Mouse (Mus musculus) limb, embryonic 12.5 days (tissue): ENCODE results near the gene Sox2. TPM values are rescaled to one million over a fixed set of nuclear protein-coding genes. Genes with fewer than 3 reads are reported as not detected.

Experiments used
- ATAC-seq: fragments of 200-750 bp; cut with Nextera tagmentation; 2 replicates; pipeline ENCODE4 v1.8.0; 2017; ENCODE audit warnings: low read depth, moderate TSS enrichment; ENCODE audit not compliant: insufficient number of reproducible peaks, insufficient read depth, low FRiP score, low TSS enrichment
- H3K27ac ChIP-seq: fragments of 300-500 bp; sonication (generic); 2 replicates; pipeline ENCODE4 v1.5.1; 2016; ENCODE audit warnings: mild to moderate bottlenecking, moderate library complexity
- H3K27me3 ChIP-seq: fragments of 300-500 bp; sonication (generic); 2 replicates; pipeline ENCODE4 v1.6.1; 2016; ENCODE audit warnings: mild to moderate bottlenecking, moderate library complexity
- H3K36me3 ChIP-seq: fragments of 300-500 bp; sonication (generic); 2 replicates; pipeline ENCODE4 v1.6.1; 2016; ENCODE audit warnings: mild to moderate bottlenecking, moderate library complexity
- H3K4me1 ChIP-seq: fragments of 300-500 bp; sonication (generic); replicated peaks from 2 replicates; pipeline ENCODE4 v1.6.1; 2016
- H3K4me2 ChIP-seq: fragments of 300-500 bp; sonication (generic); 2 replicates; pipeline ENCODE4 v1.6.1; 2016; ENCODE audit warnings: mild to moderate bottlenecking, moderate library complexity
- H3K4me3 ChIP-seq: fragments of 300-500 bp; sonication (generic); replicated peaks from 2 replicates; pipeline ENCODE4 v1.5.1; 2016; ENCODE audit warnings: mild to moderate bottlenecking
- H3K9ac ChIP-seq: fragments of 300-500 bp; sonication (generic); replicated peaks from 2 replicates; pipeline ENCODE4 v1.6.1; 2016; ENCODE audit warnings: mild to moderate bottlenecking, moderate library complexity
- H3K9me3 ChIP-seq: fragments of 300-500 bp; sonication (generic); 2 replicates; pipeline ENCODE4 v1.6.1; 2016; ENCODE audit warnings: mild to moderate bottlenecking, moderate library complexity
- WGBS: fragments of 180-500 bp; shearing (Covaris S2); methylation state at CpG from one replicate; pipeline ENCODE4 v1.1.7; 2016; 5-methylcytosine and 5-hydroxymethylcytosine counted together
- polyA plus RNA-seq: library from polyadenylated mRNA; unstranded; fragments of >200 nt; fragmentation: Nextera tagmentation; extraction: Ambion mirVana; gene quantifications from 2 replicates; pipeline ENCODE4 v1.2.1, GENCODE M21; 2016

Sox2 gene
- 0.52 and 0.90 TPM in 2 replicates for polyA plus RNA-seq

DNA sequence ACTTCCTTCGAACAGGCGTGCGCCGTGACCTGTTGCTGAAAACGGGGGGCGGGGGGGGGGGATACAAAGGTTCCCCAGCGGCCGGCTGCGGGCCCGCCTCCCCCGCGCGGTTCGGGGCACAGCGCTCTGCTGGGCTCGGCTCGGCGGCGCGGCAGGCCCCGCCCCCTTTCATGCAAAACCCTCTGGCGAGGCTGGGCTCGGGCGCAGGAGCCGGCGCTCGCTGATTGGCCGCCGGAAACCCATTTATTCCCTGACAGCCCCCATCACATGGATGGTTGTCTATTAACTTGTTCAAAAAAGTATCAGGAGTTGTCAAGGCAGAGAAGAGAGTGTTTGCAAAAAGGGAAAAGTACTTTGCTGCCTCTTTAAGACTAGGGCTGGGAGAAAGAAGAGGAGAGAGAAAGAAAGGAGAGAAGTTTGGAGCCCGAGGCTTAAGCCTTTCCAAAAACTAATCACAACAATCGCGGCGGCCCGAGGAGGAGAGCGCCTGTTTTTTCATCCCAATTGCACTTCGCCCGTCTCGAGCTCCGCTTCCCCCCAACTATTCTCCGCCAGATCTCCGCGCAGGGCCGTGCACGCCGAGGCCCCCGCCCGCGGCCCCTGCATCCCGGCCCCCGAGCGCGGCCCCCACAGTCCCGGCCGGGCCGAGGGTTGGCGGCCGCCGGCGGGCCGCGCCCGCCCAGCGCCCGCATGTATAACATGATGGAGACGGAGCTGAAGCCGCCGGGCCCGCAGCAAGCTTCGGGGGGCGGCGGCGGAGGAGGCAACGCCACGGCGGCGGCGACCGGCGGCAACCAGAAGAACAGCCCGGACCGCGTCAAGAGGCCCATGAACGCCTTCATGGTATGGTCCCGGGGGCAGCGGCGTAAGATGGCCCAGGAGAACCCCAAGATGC, at the start of gene Sox2:
Gene Sox2 (plus strand): TSS at position 680 of the 895 bp plus-strand sequence.
- Histone ChIP-seq H3K4me3 (peak within 1 kb of the TSS; percentile 42), H3K4me1 (peaks cover 25% of the 10 kb centered on the region), H3K9ac (peak within 1 kb of the TSS; percentile 45; the same call in 1 of the 2 replicates), H3K27ac (no peak within 1 kb of the TSS), H3K36me3 (no peaks in the 10 kb centered on the region), H3K9me3 (no peaks in the 10 kb centered on the region), H3K4me2 (peak within 1 kb of the TSS; percentile 72), H3K27me3 (peaks cover 84% of the 10 kb centered on the region)
- 1% methylated on average over 86 of the region's 86 CpGs for WGBS
- peak; percentile 75 for ATAC-seq

DNA sequence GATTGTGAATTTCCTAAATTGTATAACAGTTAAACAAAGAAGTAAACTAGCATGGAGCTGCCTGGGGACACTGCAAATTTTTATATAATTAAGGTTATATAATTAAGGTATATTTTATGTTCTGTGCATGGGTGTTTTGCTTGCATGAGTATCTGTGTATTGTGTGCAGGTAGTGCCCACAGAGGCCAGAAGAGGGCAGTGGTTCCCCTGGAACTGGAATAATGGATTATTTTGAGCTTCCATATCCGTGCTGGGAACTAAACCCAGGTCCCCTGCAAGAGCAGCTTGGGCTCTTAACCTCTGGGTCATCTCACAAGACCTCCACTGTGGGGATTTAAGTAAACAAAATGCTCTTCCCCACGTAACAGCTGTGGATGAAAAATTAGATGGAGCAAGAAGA, 49.1 kb upstream of the Sox2 start:
- ATAC-seq, result no peak
- Histone ChIP-seq H3K9ac (no peak overlapping the region), H3K4me1 (no peaks in the 10 kb centered on the region), H3K4me2 (no peak overlapping the region), H3K27me3 (no peaks in the 10 kb centered on the region; the same call in 1 of the 2 replicates), H3K9me3 (no peaks in the 10 kb centered on the region), H3K27ac (no peak overlapping the region), H3K36me3 (no peaks in the 10 kb centered on the region), H3K4me3 (no peak overlapping the region)
- 84% methylated on average over 2 of the region's 2 CpGs for WGBS

DNA sequence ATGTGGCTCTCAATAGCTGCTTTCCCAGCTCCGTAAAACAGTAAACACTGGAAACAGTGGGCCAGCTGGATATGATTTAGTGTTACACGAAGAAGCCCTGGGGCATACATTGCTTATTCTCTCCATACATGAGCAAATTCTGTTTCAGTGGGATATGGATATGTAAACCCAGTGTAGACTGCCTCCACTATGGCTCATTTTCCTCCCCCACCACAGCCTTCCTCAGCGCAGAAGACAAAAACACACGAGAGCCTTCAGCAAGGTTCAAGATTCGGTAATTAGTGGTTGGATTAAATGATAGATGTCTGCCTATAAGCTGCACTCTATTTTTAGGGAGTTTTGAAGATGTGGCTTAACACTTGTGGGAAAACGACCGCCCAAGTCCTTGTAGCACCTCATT, 36.1 kb upstream of the Sox2 start:
- WGBS, result 58% methylated on average over 7 of the region's 7 CpGs

DNA sequence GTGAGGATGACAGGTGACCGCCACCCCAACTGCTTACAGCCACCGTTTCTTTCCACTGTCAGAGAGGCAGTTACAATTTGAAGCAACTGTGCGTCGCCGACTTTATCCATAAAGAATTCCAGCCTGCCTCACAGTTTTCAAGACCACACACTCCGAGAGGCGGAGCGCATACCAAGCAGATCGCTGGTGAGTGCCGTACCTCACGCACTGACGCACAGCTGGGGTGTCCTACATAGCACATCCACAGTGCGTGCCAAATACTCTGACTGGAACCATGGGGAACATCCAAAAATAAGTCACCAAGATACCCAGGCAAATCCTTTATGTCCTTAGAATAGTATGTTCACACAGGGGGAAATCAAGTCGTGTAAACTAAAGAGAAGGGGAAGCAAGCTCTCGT, 34.7 kb upstream of the Sox2 start:
- H3K27ac ChIP-seq, result no peak overlapping the region
- no peaks in the 10 kb centered on the region for H3K36me3 ChIP-seq
- 75% methylated on average over 15 of the region's 15 CpGs for WGBS
- H3K9ac ChIP-seq, result no peak overlapping the region
- no peak overlapping the region for H3K4me2 ChIP-seq
- no peaks in the 10 kb centered on the region for H3K4me1 ChIP-seq
- ATAC-seq, result no peak
- H3K4me3 ChIP-seq, result no peak overlapping the region
- H3K27me3 ChIP-seq, result peaks cover 4% of the 10 kb centered on the region; the same call in 1 of the 2 replicates
- H3K9me3 ChIP-seq, result no peaks in the 10 kb centered on the region; the same call in 1 of the 2 replicates

More for the DNA sequence above, 36.1 kb upstream of the Sox2 start:
- H3K27ac ChIP-seq, result no peak overlapping the region
- H3K27me3 ChIP-seq, result peaks cover 4% of the 10 kb centered on the region; the same call in 1 of the 2 replicates
- no peak overlapping the region for H3K9ac ChIP-seq
- no peak overlapping the region for H3K4me3 ChIP-seq
- H3K4me1 ChIP-seq, result no peaks in the 10 kb centered on the region
- H3K9me3 ChIP-seq, result no peaks in the 10 kb centered on the region; the same call in 1 of the 2 replicates
- ATAC-seq, result no peak
- no peak overlapping the region for H3K4me2 ChIP-seq
- H3K36me3 ChIP-seq, result no peaks in the 10 kb centered on the region

DNA sequence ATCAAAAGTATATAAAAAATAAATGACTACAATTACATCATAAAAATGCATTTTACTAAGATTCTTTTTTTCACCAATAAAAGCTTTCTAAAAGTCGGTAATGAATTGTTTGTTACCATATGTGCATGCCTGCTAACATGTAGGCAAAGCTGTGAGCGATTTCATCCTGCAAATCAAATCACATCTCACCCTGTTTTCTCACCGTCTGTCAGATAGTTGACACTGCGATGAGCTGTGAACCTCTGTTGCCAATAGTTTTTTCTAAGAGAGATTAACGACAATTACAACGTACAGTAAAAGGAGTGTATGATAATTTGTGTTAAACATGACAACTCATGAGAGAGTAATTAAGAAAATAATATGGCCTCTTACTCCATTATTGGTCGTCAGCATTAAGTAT, 31.3 kb upstream of the Sox2 start:
- Histone ChIP-seq H3K9ac (no peak overlapping the region), H3K36me3 (no peaks in the 10 kb centered on the region), H3K4me1 (no peaks in the 10 kb centered on the region), H3K9me3 (no peaks in the 10 kb centered on the region), H3K4me2 (no peak overlapping the region), H3K27me3 (peaks cover 5% of the 10 kb centered on the region; the same call in 1 of the 2 replicates), H3K27ac (no peak overlapping the region), H3K4me3 (no peak overlapping the region)
- ATAC-seq, result no peak
- WGBS, result 76% methylated on average over 7 of the region's 7 CpGs

DNA sequence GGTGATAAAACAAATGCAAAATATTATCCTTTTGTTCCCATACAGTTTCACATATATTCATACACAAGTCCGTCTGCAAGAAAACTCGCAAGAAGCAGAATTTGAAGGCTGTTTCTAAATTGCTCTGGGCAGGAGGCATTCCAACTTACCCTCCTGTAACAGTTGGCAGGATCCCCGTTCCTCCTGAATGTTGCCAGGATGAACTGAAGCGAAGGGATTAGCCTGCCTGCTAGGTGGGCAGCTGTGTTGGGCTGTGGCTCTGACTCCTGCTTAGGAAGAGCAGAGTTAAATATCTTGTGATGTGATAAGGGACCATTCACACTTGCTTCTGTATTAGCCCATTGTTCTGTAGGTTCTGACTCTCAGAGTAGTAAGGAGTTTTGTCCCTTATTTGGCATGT, 30.1 kb upstream of the Sox2 start:
- Histone ChIP-seq H3K27ac (no peak overlapping the region), H3K9me3 (no peaks in the 10 kb centered on the region), H3K9ac (no peak overlapping the region), H3K36me3 (no peaks in the 10 kb centered on the region), H3K27me3 (peaks cover 7% of the 10 kb centered on the region; the same call in 1 of the 2 replicates), H3K4me1 (no peaks in the 10 kb centered on the region), H3K4me3 (no peak overlapping the region), H3K4me2 (no peak overlapping the region)
- 75% methylated on average over 4 of the region's 4 CpGs for WGBS
- ATAC-seq, result no peak

DNA sequence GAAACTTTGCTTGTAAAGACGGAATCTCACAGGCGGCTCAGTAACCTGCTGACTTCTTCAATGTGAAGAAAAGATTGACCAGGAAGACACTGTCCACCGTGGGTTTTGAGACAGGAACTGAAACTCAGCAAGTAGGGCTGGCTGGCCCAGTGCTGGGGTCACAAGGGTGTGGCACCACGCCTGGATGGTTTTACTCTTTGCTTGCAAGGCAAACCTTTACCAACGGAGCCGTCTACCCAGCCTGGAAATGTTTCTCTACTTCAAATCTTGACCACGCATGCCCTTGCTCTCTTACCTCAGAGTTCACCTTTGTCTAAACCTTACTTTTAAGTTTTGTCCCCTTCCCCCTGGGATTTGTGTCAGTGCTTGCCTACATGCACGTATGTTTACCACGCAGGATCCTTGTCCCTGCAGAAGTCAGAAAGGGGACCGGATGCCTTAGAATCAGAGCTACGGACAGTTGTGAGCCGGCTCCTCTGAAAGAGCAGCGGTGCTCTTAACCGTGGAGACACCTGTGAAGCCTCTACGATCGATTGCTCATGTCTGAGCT, 25.4 kb upstream of the Sox2 start:
- H3K36me3 ChIP-seq, result no peaks in the 10 kb centered on the region
- 88% methylated on average over 16 of the region's 16 CpGs for WGBS
- no peak overlapping the region for H3K4me3 ChIP-seq
- H3K9me3 ChIP-seq, result no peaks in the 10 kb centered on the region
- ATAC-seq, result no peak
- H3K4me2 ChIP-seq, result no peak overlapping the region
- H3K4me1 ChIP-seq, result no peaks in the 10 kb centered on the region
- H3K9ac ChIP-seq, result no peak overlapping the region
- peaks cover 6% of the 10 kb centered on the region; the same call in 1 of the 2 replicates for H3K27me3 ChIP-seq
- no peak overlapping the region for H3K27ac ChIP-seq

DNA sequence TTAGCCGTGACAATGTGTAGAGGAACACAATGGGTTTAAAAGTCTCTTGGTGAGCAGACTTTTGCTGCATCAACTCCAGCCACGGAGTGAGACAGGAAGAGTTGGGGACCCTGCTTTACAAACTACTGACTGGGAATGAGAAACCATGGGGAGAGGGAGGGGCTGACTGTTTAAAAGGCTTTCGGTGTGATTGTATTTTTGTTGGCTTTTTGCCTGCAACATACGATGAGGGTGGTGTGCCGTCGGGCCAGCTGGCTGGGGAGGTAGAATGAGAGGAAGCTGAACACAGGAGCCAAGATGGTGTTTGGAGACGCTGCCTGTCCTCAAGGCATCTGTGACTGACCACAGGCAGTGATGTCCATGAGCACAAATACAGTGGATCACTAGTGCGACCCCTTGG, 23.7 kb upstream of the Sox2 start:
- H3K36me3 ChIP-seq, result no peaks in the 10 kb centered on the region
- WGBS, result 75% methylated on average over 8 of the region's 8 CpGs
- ATAC-seq, result no peak
- H3K27me3 ChIP-seq, result 0 out of 2 replicates have a peak, but pooled peaks cover 9% of the 10 kb centered on the region
- no peak overlapping the region for H3K4me2 ChIP-seq
- no peak overlapping the region for H3K27ac ChIP-seq
- no peaks in the 10 kb centered on the region for H3K9me3 ChIP-seq
- no peak overlapping the region for H3K9ac ChIP-seq
- H3K4me3 ChIP-seq, result no peak overlapping the region
- H3K4me1 ChIP-seq, result no peaks in the 10 kb centered on the region

DNA sequence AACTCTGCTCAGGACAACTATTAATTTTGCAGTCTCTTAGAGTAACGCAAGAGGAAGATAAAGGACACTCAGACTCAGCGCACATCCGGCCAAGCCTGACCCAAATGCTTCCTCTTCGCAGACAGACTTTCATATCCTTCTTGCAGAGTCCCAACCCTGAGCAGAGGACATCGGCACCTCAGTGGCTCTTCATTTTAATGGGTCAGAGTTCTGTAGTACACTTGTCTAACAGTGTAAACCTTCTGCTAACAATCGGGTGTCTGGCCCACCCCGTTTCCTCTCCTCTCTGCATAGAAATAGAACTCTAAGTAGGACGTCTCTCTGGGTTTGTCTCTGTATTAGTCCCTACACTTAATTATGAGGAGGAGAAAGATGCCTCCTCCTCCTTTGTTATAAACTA, 20.2 kb upstream of the Sox2 start:
- no peak for ATAC-seq
- no peaks in the 10 kb centered on the region for H3K4me1 ChIP-seq
- H3K4me2 ChIP-seq, result no peak overlapping the region
- H3K4me3 ChIP-seq, result no peak overlapping the region
- H3K36me3 ChIP-seq, result no peaks in the 10 kb centered on the region
- H3K27me3 ChIP-seq, result peaks cover 28% of the 10 kb centered on the region
- no peaks in the 10 kb centered on the region for H3K9me3 ChIP-seq
- WGBS, result 71% methylated on average over 8 of the region's 8 CpGs
- no peak overlapping the region for H3K27ac ChIP-seq
- H3K9ac ChIP-seq, result no peak overlapping the region

DNA sequence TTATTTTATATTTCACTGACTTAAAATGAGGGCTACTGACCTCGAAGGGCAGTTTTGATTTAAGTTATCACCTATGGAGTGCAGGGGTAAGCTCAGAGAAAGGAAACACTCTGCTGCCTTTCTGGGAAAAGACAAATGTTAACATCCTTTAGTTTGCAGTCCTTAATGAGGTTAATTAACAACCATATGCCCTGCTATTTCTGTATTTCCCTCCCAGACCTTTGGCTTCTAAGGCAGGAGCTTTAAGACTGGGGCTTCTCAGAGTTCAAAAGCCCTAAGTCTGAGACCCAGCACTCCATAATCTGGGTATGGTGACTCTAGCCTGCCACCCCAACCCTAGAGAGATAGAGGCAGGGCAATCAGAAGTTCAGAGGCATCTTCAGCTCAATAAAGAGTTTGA, 19.5 kb upstream of the Sox2 start:
- no peak overlapping the region for H3K27ac ChIP-seq
- H3K9me3 ChIP-seq, result no peaks in the 10 kb centered on the region
- no peaks in the 10 kb centered on the region for H3K36me3 ChIP-seq
- no peak overlapping the region for H3K4me2 ChIP-seq
- WGBS, result 52% methylated on average over 1 of the region's 1 CpGs
- no peaks in the 10 kb centered on the region for H3K4me1 ChIP-seq
- no peak overlapping the region for H3K9ac ChIP-seq
- ATAC-seq, result no peak
- H3K4me3 ChIP-seq, result no peak overlapping the region
- peaks cover 35% of the 10 kb centered on the region for H3K27me3 ChIP-seq

DNA sequence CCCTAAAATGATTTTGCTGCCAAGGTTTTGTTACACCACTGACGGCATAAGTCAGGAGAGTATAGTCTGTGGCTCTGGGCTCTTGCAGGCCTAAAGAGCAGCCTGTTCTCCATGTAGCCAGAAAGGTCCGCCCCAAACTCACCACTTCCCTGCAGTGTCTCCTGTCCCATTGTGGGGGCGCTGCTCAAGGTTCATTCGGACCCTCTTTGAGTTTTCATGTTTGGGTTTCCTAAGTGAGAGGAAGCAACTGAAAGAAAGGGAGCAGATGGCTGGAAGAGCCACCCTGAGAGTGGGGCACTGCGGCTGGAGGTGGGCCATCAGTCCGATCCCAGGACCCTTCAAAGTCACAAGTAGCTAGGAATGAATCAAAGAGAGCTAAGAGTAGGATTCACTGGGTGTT, 13.2 kb upstream of the Sox2 start:
- H3K27me3 ChIP-seq, result peaks cover 87% of the 10 kb centered on the region
- H3K9ac ChIP-seq, result no peak overlapping the region
- H3K36me3 ChIP-seq, result no peaks in the 10 kb centered on the region
- no peaks in the 10 kb centered on the region for H3K9me3 ChIP-seq
- no peak overlapping the region for H3K4me2 ChIP-seq
- H3K4me1 ChIP-seq, result 0 out of 2 replicates have a peak, but pooled peaks cover under 1% of the 10 kb centered on the region
- no peak for ATAC-seq
- WGBS, result 56% methylated on average over 6 of the region's 6 CpGs
- no peak overlapping the region for H3K4me3 ChIP-seq
- H3K27ac ChIP-seq, result no peak overlapping the region
